Mouse (Mus musculus) right cerebral cortex, postnatal 25 days (tissue): ENCODE results near the gene Col26a1.
A peak's percentile ranks its signal among the peaks of the same experiment; 100 is the strongest.
"Not testable (repeated sequence)": the region's sequence is repeated elsewhere in the genome, so short reads cannot be mapped to it uniquely, and the experiment has no call there.

Experiments used
- DNase-seq: peaks from one replicate; pipeline ENCODE4 v3.0.0; 2022

The Col26a1 gene

DNA sequence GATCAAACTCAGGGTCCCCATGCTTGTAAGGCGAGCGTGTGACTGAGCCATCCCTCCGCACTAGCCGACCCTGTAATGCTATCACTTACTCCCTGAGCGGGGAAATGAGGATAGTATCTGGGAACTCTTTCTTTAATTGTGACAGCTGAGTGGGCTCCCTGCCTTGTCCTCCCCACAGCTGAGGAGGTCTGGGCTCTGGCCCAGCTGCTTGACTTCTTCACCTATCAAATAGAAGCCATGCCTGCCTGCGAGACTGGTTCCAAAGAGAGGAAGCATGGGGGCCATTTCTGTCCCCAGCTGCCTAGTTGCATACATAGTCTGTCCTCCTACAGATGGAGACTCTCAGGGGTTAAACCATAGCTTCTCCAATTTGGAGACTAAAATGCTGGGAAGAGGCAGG is 78.0 kb downstream of the Col26a1 start:
- no peak for DNase-seq

DNA sequence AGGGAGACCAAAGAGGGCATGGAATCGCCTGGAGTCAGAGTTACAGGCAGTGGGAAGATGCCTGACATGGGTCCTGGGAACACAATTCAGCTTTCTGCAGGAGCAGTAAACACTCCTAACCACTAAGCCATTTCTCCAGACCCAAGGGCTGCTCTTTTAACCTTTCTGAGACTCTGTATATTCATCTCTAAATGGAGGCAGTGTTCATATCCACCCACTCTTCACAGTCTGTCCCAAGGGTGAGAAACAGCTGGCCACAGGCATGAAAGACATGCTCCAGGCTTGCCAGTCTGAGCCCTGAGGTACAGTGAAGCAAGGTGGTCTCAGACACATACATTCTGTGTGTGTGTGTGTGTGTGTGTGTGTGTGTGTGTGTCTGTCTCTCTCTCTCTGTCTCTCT is 78.8 kb downstream of the Col26a1 start:
- DNase-seq = no peak

DNA sequence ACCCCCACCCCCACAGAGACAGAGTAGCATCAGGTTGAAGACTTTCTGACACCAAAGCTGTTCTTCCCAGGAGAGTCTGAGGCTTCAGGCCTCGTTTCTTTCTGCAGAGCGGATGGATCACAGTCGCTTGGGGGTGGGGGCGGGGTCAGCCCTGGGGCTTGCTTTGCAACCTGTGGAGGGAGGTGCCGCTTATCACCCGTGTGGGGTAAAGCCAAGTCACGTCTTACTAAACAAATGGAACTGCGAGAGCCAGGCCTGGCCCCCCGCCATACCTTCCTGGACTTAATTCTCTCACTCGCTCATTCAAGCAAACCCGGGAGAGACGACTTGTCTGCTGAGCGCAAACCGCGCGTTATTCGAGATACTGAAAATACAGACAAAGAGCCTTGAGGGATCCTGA is 80.3 kb downstream of the Col26a1 start:
- DNase-seq = no peak

DNA sequence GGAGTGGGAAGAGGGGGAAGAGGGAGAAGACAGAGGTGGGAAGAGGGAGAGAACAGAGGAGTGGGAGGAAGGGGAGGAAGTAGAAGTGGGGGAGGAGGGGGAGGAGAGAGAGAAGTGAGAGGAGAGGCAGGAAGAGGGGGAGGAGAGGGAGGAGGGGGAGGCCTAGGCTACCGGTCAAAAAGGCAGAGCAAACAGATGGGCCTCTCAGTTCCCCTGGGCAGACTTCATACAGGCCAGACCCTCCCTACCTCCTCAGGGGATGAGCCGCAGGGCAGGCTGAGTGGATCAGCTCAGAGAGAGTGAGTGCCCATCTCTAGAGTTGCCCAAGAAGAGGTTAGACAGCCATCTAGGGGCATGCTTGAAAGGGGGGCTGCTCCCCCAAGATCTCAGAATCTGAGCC is 86.1 kb downstream of the Col26a1 start:
- DNase-seq = no peak

DNA sequence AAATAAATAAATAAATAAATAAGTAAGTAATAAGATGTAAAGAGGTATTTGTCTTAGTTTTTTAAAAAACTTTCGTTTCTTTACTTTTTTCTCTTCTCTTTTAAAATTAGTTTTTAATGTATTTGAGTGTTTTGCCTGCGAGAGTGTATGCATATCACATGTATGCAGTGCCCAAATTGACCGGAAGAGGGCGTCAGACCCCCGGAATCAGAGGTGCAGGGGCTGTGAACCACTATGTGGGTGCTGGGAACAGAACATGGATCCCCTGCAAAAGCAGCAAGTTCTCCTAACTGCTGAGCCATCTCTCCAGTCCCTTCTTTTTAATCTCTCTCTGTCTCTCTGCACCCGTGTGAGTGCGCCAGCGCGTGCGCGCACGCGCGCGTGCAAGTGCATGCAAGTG is 89.2 kb downstream of the Col26a1 start:
- DNase-seq = no peak

DNA sequence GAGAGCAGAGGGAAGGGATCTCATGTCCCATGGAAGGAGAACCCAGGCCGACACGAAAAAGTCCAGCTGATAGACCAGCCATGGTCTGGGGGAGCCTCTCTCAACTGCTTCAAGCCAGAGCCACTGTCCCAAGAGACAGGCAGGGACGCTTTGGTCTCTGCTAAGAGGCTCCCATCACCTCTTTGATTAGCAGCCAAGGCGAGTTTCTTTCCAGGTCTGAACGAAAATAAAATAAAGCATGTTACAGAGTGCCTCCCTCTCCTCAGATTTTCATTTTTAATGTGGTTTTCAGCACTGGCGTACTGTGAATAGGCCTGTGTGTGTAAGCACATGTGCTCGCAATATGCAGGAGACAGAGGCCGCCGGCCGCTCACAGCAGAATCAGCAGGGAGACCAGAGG is 90.5 kb downstream of the Col26a1 start:
- no peak for DNase-seq

DNA sequence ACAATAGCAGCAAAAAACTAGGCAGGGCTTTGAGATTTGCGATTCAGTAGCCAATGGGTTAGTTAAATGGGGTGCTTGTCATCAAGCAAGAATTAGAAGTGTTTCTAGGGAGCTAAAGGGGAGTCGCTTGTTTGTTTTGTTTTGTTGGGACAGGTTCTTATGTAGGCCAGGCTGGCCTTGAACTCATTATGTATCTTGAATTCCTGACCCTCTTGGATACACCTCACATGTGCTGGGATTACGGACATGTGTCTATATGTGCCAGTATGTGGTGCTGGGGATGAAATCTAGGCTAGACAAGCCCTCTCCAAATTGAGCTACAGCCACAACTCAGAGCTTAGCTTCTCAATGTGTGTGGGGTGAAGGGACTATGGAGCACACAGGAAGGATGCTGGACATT is 91.8 kb downstream of the Col26a1 start:
- DNase-seq = no peak

DNA sequence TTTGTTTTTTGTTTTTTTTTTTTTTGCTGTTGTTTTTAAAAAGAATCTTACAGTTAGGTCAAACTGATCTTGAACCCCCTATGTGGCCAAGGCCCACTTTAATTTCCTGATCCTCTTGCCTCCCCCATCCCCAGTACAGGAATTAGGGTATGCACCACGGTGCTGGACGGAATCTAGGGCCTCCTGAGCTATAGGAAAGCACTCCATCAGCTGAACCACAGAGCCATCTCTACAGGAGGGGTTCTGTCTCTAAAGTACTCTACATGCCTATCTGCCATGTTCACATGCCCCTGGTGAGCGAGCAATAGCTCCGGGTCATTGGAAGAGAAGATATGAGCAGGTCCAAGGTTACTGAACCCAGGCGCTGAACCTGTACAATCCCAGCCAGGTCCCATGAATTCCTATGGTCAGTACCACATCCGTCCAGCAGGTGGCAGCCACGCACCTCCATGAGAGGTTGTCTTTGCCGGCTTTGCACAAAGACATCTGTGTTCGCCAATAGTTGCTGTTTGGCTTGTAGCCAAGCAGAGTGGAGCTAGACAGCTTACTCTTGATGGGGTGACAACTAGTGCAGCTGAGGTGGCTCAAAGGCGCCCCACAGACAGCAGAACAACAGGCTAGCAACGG is 92.3 kb downstream of the Col26a1 start:
- peak; percentile 81 for DNase-seq

DNA sequence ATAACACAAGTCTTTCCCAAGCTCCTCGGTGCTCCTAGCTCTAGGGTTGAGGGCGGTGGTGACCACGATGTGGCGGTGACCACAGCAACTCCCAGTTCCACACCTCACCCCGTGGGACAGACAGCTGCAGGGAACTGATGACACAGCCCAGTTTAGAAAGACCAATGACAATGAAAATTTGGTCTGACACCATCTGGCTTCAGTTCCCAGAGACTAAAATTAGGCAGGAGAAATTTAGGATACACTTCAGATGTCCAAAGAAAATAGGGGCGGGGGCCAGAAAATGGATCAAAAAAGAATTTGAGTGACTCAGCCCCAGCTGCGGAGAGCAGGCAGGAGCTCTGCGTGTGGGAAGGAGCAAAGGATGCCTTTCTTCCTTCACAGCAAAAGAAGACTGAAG is 98.5 kb downstream of the Col26a1 start:
- peak; percentile 43 for DNase-seq

DNA sequence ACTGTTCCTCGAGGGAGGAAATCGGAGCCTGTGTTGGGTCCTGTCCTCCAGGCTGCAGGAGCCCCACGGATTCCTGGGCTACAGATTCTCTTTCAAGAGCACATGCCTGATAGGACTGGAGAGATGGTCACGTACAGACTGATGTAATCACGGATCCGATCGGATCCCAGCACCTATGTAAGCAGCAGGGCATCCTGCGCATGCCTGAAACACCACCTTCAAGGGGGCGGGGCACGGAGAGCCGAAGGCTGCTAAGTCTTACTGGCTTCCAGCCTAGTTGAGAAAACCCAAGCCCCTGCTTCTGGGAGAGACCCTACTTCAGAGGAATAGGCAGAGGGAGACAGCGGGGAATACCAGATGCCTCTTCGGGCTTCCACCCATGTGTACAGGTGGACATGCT is 100.4 kb downstream of the Col26a1 start:
- DNase-seq = no peak

DNA sequence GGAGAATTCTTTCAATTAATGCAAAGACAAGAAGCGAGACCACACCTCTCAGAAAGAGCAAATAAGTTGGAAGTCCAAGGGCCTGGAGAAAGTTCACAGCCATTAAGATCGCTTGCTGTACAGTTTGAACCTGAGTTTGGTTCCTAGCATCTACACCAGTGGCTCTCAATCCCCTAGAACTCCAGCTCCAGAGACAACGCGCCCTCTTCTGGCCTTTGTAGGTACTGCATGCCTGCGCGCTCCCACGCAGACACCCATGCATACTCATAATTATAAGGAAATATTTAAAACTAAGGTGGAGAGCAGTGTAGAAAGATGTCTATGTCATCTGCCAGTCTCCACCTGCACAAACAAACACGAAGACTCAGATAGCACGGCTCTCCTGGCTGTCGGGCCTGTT is 102.5 kb downstream of the Col26a1 start:
- DNase-seq = no peak

DNA sequence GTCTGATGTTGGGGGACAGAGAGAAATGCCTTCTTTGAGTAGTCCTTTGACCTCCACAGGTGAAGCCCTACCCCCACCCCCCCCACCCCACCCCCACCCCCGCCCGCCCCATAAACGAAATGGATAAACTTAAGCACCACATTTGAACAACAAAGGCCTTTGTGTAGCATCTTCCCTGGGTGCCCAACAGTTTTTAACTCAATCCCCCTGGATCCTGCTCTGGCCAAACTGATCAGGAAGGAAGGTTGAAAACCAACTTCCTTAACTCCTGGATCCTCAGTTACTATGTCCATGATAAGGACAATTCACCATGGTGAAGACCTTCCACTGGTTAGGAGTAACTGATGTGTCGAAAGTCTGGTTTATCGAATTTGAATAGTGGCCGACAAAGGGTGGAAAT is 103.1 kb downstream of the Col26a1 start:
- no peak for DNase-seq

DNA sequence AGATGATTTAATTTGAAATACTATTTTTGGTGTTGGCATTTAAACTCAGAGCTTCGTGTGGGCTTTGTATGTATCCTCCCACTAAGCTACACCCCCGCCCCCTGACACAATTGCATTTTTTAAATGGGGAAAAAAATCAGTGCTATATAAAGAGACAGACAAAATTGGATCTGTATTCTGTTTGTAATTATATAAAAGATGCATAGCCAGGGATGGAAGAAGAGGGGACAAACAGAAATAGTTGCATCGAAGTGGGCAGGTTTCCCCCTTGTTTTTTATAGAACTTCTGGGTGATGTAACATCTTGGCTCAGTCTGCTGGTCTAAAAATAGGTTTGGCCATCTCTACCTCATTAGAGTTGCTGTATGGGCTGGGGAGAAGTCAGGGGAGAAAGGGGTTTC is 107.5 kb downstream of the Col26a1 start:
- no peak for DNase-seq

DNA sequence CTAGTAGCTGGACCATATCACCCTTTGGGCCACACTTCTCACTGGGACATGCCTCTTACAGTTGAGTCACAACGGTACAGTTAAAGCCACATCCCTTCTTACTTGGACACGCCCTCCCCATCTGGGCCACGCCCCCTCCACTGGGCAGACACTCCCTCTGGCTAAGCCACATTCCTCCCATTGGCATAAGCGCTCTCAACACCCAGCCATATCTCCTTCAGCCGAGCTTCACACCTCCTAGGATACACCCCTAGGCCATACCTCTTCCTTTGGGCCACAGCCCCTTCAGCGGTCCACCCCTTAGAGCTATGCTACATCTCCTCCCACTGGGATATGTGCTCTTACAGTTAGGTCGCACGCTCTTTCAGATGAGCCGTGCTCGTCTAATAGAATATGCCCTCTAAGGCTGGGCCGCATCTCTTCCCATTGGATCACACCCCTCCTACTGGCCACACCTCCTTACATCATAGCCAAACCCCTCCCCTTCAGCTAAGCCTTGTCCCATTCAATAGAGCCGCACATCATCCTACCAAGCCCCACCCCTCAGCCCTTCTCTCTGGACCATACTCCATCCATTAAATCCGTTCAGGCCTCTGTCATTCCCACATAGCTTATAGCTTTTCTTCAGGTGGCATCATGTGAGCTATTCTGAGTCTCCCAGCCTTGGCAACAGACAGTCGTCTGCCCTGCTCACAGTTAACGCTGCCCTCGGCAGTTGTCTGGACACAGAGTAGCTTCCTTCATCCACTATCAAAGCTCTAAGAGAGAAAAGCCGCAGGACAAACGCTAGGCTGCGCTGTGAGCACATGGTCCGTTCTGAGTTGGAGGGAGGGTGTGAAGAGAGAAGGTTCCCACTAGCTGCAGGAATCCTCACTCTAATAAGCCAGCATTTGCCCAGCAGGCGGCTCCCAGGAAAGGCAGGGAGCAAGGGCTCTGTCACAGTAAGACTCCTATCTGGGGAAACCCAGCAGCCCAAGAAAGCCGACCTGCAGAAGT is 109.7 kb downstream of the Col26a1 start:
- no peak for DNase-seq

DNA sequence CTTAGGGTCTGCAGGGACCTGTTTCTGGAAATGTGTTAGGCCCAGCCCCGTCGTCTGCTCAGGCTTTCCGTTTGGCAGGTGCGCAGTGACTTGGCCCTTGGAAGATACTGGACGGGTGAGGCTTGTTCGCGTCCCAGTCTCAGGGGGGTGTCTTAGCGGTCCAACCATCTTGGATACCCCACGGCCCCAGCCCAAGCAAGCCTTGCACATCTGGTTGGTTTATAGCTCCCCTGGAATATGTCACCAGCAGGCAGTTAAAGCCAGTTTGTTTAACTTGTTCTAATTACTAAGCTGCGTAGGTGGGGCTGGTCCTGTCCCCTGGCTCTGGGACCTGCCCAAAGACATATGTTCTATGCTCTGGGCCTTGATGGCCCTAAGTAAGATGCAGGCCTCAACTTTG is 111.9 kb downstream of the Col26a1 start:
- no peak for DNase-seq

DNA sequence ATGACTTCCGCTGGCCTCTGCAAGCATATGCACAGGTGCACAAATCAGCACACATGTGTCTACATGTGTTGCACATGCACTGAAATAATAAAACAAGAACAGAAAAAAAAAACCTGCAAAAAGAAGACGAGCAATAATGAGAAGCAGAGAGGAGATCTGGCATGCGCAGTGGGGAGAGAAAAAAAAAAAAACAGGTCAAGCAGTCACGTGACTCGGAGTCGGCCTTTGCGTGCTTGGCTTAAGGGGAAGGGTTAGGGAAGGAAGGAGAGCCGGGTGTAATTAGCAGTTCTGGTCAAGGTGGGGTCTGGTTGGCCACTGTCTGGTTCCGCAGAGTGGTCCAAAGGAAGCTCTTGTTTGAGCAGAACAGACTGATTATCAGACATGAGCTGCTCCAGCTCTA is 115.7 kb downstream of the Col26a1 start:
- no peak for DNase-seq

DNA sequence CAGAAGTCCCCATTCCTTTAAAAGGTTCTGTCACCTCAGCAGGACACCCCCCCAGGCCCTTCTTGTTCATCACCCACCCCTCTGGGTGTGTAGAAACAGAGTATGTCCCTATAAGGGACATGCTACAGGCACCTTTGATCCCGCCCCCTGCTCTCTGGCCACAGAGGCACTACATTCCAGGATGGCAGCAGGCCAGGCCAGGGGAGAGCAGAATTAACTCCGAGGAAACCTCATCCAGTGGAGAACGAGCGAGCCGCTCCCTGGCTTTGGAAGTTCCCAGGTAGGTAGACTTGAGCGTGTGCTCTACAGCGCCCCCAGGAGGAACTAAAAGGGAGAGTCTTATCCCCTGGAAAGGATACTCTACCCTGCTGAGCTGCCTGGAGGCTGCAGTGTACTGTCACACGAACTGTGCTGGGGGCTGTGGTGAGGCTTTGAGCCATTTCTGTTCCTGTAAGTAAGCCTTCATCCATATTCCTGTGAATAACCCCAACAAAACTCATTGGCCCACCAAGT is 118.8 kb downstream of the Col26a1 start:
- DNase-seq = no peak

DNA sequence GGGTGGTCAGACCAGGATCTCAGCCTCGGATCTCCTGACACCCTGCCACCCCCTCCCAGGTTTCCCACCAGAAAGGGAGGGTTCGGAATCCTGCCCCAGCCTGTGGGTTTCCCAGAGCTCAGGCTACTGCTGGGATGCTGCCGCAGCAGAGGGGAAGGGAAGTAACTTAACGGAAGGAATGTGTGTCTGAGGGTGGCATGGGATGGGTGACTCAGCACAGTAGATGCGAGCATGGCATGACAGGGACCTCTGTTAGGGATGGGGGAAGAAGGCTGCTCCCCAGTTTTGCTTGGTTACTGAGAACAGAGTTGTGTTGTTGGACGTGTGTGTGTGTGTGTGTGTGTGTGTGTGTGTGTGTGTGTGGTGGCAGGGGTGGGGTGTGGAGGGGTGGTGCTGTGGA is 122.7 kb downstream of the Col26a1 start:
- DNase-seq = no peak

DNA sequence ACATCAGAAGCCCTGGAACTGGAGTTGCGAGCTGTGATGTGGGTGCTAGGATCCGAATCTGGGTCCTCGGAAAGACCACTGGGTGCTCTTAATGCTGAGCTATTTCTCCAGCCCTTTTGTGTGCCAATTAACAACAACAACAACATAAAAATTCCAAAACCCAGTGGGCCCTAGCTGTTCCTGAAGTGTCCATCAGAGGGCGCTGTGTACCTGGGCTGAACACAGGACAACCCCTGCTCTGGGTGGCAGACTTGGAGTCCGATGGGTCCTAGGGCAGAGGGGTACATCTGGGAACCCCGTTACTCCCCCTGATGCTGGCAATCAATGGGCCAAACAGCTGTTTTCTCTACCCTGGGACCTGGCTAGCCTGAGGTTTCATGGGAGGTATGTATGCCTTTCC is 123.2 kb downstream of the Col26a1 start:
- DNase-seq = no peak

DNA sequence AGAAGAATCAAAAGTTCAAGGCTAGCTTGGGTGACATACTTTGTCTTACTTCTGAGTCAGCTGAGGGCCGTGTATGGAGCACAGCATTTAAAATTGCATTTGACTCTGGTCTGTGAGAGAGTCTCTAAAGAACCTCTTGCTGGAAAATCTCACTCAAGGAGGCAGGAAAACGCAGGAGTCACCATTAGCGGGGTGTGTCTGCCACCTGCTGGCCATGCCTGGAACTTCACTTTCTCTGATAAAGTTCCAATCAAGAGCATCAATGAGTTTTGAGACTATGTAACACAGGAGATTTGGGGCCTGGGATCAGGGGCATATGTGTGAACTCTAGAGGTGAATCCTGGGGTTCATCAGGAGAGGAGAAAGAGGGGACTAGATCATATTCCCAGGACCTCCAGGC is 127.3 kb downstream of the Col26a1 start:
- peak; percentile 38 for DNase-seq

DNA sequence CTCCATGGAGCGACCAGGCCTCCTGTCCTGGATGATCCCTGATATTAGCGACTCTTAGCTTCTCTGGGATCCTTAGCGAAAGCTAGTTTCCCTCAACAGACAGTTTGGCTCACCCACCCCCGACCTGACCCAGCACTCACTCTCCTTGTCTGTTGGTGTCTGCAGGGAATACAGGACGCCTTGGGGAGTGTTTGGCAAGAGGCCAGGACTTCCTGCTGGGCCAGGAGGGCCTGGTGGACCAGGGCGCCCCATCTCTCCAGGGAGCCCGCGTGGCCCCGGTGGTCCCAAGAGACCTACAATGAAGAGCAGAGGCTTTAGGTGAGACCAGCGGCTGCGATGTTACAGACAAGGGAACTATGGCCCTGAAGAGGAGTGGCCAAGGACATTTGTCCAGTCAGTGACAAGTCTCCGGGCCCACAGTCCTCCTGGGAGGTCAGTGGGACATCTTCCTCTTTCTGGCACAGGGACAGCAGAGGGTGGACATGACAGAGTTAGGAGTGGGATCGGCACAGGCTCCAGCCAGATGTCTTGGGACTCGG is 128.9 kb downstream of the Col26a1 start:
- no peak for DNase-seq

DNA sequence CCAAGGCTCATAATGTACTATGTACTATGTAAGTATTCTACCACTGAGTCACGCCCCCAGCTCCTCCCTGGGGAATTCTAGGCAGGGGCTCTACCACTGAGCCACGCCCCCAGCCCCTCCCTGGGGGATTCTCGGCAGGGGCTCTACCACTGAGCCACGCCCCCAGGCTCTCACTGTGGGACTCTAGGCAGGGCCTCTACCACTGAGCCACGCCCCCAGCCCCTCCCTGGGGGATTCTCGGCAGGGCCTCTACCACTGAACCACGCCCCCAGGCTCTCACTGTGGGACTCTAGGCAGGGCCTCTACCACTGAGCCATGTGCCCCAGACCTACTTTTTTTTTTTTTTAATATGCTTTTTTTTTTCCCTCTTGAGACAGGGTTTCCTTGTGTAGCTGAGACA is 129.8 kb downstream of the Col26a1 start:
- not testable (repeated sequence) for DNase-seq

DNA sequence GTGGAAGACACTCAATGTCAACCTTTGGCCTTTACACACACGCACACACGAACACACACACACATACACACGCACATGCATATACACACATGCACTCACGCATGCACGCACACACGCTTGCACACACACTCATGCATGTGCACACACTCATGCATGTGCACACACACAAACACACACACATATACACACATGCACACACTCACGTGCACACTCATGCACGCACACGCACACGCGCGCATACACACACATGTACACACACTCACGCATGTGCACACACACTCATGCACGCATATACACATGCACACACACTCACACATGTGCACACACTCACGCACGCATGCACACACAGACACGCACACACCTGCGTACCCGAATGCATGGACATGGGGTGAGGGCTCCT is 130.9 kb downstream of the Col26a1 start:
- no peak for DNase-seq

DNA sequence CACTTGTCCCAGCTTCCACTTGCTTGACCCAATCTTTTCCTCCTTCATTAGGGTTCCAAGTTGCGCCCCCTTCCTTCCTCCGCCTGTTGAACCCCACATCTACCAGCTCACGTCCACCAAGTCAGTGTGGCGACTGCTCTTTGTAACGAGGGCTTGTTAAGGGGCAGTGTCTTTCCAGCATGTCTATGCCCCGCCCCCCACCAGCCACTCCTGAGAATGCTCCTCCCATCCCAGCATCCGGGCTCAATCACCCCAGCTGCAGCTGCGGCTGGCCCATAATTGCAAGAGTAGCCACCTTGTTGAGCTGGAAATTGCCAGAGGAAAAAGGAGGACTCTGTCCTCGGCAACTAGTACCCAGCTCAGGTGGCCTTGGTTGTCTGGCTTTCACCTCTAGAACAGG is 136.4 kb downstream of the Col26a1 start:
- DNase-seq = no peak
